Mouse (Mus musculus) brain, embryonic 14.5 days (tissue): ENCODE data around the gene Ddr2. TPM values are rescaled to one million over a fixed set of nuclear protein-coding genes. Genes with fewer than 3 reads are reported as not detected.

Experiments
- DNase-seq: peaks from one replicate; pipeline ENCODE4 v3.0.0-alpha.2; 2011; ENCODE audit warnings: low read depth
- CTCF ChIP-seq: fragments of 200-500 bp; IDR thresholded peaks from 2 replicates; pipeline ENCODE4 v1.5.1; 2012; ENCODE audit warnings: inconsistent platforms, mild to moderate bottlenecking, moderate library complexity, borderline replicate concordance; ENCODE audit not compliant: insufficient read depth, insufficient read length; ENCODE audit errors: extremely low read depth
- POLR2A ChIP-seq: fragments of 200-500 bp; IDR thresholded peaks from 2 replicates; pipeline ENCODE4 v1.6.1; 2012; ENCODE audit warnings: mild to moderate bottlenecking, inconsistent platforms, borderline replicate concordance; ENCODE audit not compliant: poor library complexity, insufficient read depth, insufficient read length, severe bottlenecking; ENCODE audit errors: extremely low read depth
- polyA plus RNA-seq: library from polyadenylated mRNA; depleted of rRNA; stranded (reverse); fragments of >200 nt; gene quantifications from 2 replicates; pipeline ENCODE4 v1.2.3, GENCODE M21; 2012; rRNA removed

Gene Ddr2
- 5.0 and 8.2 TPM in 2 replicates for polyA plus RNA-seq

DNA sequence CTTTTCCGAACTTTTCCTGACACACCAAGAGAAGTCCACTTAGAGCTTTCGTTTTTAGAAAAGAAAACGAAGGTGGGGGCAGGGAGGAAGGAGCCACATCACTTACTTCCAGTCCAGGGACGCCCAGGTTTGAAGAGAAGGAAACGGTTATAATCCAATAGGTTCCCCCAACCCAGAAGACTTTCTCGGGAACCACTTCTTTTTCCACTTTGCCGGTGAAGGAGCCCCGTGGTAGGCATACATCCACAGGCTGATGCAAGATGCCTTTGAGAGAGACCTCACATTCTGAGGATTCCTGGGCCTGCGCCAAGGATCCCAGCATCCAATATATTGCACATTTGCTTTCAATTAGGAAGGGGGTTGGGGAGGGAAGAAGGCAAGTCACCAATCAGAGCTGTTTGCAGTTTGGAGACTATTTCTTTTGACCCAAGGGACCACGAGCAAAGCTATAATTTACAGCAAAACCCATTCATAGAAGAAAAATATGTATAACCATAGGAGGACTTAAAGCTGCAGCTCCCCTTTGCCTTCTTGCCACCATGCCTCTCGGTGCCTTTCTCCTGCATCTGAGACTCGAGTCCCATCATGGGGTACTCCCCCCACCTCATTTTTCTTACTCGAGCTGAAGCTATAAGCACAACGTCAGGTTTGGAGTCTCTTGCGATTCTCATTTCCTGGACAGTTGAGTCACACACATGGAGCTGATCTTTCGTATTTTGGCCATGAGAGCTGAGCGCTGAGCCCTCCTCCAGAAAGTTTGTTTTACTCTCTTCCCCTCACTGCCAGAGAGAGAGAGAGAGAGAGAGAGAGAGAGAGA, at the start of gene Ddr2:
Ddr2 (minus strand) TSS at position 247 of the 817 bp plus-strand sequence.
- DNase-seq, result peak; percentile 68
- TF ChIP-seq CTCF, result no peak
- no peak for TF ChIP-seq POLR2A

DNA sequence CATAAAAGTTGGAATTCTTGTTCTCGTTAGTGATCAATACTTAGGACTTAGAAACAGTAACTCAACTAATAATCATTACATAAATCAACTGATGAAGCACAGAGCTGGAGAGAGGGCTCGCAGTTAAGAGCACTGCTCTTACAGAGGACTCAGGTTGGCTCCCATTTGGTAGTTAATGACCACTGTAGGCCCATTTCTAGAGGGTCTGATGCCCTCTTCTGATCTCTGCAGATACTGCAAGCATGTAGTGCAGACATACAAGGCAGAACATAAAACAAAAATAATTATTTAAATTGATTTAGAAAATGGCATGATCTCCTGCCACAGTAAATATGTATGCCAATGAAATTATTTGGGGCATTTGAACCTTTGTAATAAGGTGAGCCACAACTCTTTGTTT, 49.1 kb upstream of the Ddr2 start:
- peak; percentile 6; the same call in 1 of the 2 replicates for TF ChIP-seq CTCF
- TF ChIP-seq POLR2A, result no peak
- no peak for DNase-seq

DNA sequence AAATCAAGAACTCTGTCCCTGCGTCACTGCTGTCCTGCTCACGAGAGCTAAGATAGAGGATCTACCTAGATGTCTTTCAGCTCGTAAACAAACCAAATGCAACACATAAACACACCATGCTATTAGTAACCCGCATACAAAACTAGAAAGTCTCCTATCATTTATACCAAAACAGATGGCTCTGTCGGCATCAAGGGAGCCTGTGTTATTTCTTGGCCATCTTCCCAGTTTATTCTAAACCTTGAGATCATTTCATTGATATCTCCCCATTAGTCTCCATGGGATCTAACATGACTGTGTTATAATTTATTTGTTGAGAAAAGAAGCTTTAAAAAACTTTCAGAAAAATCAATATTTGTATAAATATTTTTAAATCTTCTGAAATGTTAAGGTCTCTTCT, 45.2 kb upstream of the Ddr2 start:
- no peak for TF ChIP-seq CTCF
- no peak for TF ChIP-seq POLR2A
- DNase-seq, result peak; percentile 72

DNA sequence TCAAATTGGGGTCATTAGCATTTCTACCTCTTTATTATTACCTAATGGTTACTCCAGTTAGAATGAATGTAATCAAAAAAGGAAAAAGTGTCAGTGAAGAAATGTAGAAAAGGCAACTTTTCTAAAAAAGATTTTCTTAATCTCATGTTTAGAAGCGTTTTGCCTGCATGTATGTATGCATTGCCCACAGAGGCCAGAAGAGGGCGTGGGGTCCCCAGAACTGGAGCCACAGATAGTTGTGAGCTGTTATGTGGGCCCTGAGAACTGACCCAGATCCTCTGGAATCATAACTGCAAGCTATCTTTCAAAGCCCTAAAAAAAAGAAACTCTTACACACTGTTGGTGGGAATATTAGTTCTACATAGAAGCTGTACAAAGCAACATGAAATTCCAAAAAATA, 44.7 kb upstream of the Ddr2 start:
- TF ChIP-seq CTCF (peak; percentile 22; the same call in 1 of the 2 replicates), POLR2A (no peak)
- DNase-seq, result no peak

DNA sequence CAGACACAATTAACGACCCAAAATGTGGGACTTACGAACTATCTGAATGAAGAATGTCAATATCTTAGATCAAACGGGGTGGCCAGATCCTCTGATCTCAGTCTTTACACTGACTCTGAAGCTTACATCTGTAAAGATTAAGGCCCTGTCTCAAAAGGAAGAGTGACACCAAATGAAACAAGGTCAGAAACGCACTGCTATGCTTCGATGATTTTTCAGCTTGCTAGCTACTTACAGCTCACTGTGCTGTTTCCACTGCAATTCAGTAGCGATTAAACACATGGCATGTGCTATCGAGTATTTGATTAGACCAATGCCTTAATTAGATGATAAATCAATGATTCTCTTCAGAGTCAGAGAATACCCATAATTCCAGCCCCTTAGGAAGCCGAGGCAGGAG, 43.4 kb upstream of the Ddr2 start:
- no peak for TF ChIP-seq POLR2A
- TF ChIP-seq CTCF, result no peak
- no peak for DNase-seq

DNA sequence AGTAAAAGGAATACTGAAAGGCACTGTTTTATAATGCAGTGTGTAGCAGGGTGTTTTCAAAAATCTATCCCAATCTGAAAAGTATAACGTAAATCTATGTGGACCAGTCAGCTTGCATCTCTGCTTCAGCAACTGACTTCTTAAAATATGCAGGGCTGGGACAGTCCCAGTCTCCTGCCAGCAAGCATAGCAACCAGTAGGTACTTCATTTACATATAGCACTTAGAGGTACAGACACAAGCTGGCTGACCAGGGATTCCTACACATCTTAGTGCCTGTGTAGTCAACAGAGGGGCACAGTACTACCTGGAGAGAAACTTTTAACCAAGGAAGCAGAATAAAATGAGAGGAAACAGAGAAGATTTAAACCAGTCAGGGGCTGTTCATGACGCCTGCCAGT, 42.0 kb upstream of the Ddr2 start:
- no peak for TF ChIP-seq CTCF
- TF ChIP-seq POLR2A, result no peak
- DNase-seq, result no peak

DNA sequence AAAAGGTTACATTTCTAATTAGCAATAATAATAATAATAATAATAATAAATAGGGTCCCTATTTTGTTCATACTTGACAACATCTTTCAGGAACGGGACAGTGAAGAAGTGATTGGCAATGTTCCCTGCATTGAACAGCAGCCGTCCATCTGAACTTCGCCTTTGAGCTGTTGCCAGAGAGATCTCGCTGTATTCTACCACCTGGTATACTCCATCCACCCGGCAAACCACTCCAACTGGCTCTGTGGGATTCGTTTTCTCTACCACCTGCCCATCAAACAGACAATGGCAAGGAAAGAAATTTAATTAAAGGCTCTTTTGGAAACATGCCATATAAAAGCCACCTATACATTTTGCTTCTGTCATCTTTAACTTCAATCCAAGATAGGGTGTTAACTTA, 40.3 kb upstream of the Ddr2 start:
- peak; percentile 57 for DNase-seq
- no peak for TF ChIP-seq POLR2A
- TF ChIP-seq CTCF, result no peak

DNA sequence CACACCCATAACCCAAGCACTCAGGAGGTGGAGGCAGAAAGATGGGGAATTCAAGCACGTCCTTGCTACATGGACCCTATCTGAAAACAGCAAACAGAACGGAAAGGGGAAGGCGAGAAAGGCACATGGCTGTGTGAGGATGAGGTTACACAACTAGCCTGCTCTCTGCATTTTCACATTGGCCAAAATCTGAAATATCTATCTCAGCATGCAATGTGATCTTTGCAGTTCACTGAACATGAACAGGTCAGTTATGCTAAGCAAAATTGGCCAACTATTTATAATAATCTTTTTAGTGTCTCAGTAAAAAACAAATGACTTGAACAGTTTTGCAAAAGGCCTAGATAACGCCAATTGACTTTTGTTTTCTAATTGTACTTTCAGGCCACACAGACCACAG, 39.2 kb upstream of the Ddr2 start:
- DNase-seq, result no peak
- TF ChIP-seq POLR2A (no peak), CTCF (no peak)

DNA sequence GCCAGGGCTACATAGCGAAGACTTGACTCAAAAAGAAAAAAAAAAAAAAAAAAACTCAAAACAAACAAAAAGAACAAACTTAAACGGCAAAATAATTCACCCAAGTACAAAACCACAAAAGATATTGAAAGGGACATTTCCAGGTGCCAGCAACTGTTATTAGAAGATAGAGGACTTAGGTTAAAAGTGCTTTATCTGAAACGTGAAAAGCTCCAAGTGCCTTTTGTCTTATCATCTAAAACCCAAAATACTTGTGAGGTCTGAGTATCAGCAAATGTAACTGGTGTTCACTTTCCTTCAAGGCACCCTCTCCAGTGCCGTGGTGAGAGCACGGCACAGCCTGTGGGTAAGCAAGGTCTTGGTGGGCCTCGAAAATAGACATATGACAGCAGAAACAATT, 38.0 kb upstream of the Ddr2 start:
- DNase-seq, result no peak
- TF ChIP-seq CTCF (no peak), POLR2A (no peak)

DNA sequence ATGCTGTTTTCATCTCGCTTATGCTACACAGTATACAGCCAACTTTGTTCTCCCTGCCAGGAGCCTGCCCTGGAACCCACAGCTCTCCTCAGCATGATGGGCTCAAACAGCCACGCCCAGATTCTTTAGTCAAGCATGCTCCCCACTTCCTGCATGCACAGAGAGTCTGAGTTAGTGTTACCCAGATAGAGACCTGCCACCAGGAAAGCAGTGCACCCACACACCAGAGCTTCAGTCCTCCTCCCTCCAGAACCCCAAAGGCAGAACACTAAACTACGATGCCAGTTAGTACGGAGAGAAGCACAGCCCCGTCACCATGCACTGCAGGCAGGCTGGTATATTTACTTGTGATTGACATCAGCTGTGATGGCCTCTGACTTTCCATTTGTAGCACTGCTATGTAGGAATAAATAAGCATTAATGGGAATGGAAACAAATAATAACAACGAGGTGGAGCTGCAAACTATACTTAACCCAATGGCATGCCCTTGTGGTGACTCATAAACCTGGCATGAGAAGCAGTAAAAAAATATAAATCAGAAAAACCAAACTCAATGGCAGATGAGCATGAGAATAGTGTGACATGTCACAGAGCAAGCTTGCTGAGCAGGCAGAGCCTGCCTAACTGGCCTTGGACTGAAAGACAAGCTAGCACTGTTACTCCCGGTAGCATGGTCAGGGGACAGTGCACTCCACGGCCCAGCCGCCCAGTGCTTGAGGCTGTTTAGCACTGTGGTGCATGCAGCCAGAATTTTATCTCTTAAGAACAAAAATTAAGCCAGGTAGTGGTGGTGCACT, 37.3 kb upstream of the Ddr2 start:
- TF ChIP-seq CTCF, result no peak
- no peak for TF ChIP-seq POLR2A
- no peak for DNase-seq

DNA sequence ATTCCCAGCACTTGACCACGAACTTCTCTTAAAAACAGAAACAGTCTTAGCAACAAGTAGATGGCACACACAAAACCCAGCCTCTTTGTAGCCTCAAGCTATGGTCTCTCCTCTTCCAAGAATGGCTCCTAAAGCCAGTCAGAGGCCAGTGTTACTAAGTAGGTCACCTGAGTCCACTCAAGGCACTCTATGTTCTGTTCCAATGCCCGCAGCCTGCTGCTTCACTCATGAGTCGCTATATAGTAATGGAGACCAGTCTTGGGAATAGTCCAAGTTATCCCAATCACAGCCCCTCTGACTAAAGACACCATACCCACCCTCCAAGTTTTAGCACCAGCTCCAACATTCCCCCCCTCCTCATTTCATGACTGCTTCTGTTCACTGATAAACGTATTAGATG, 35.0 kb upstream of the Ddr2 start:
- TF ChIP-seq POLR2A (no peak), CTCF (no peak)
- DNase-seq, result no peak
